Mouse (Mus musculus): ENCODE measurements around the gene Macrod2.

Gene Macrod2

GRCm38 (mm10) chr2:142232828-142233227 is 1837.7 kb downstream of the Macrod2 start:
- no peak for DNase-seq (ENCODE audit: low spot score)

- no peak for DNase-seq (ENCODE audit: low spot score)
Measured at GRCm38 (mm10) chr2:142243483-142243882, 1848.4 kb downstream of the Macrod2 start.

- DNase-seq (ENCODE audit: low spot score), result no peak
Measured at GRCm38 (mm10) chr2:142250383-142250782, 1855.3 kb downstream of the Macrod2 start.

DNA sequence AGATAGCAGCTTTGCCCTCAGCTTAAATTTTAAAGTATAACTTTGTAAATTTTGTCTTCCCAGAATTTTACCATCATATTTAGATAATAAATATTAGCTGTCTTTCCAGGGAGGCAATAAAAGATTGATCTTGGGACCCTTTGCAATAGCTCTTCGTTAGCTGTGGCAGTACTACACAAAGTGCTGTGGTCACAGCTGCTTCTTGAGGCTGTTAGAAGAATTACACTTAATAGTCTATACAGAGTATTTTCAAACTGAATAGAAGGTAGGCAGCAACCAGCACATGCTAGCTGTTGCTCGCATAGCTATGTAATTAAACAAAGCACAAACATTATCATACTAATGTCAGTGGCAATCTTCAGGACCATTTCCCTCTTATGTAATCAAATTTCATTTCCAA is 1856.4 kb downstream of the Macrod2 start:
- no peak for DNase-seq (ENCODE audit: low spot score)

GRCm38 (mm10) chr2:142253913-142254312 is 1858.8 kb downstream of the Macrod2 start:
- peak; percentile 70 for DNase-seq (ENCODE audit: low spot score)

- DNase-seq (ENCODE audit: low spot score), result no peak
Measured at GRCm38 (mm10) chr2:142254566-142254965, 1859.5 kb downstream of the Macrod2 start.

GRCm38 (mm10) chr2:142257501-142257900 is 1862.4 kb downstream of the Macrod2 start:
- no peak for DNase-seq (ENCODE audit: low spot score)

GRCm38 (mm10) chr2:142261046-142261445 is 1865.9 kb downstream of the Macrod2 start:
- no peak for DNase-seq (ENCODE audit: low spot score)

- no peak for DNase-seq (ENCODE audit: low spot score)
Measured at GRCm38 (mm10) chr2:142264697-142265096, 1869.6 kb downstream of the Macrod2 start.

DNA sequence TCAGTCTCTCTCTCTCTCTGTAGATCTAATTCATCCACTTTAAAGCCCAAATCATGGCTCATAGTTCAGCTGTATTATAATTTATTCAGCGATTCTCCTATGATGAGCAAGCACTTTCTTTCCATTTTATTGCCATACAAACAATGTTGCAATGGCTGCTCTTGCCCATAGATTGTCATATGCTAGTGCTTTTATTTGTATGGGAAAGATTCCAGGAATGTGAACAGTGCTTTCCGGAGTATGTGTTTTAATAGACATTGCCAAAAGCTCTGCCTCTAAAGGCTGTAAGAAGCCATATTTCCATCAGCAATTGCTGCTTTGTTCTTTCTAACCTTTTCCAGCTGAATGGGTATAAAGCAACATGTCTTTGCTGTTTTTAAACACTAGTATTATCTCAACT is 1872.7 kb downstream of the Macrod2 start:
- no peak for DNase-seq (ENCODE audit: low spot score)

DNA sequence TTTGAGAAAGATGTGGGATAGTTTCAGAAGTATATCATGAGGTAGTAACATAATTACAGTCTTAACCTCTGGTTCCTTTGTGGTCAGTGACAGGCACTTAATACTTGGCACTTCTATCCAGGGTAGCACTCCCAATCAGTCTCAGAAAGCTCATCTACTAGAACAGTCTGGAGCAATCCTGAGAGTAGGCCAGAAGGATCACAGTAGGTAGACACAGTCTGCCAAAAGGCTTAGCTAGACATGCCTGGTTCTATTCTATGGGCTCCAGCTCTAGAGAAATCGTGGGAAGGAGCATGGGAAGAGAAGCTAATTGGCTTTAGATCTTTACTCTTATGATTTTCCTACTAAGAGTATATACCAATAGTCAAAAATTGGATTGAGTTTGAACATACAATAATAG is 1891.7 kb downstream of the Macrod2 start:
- no peak for DNase-seq (ENCODE audit: low spot score)

DNA sequence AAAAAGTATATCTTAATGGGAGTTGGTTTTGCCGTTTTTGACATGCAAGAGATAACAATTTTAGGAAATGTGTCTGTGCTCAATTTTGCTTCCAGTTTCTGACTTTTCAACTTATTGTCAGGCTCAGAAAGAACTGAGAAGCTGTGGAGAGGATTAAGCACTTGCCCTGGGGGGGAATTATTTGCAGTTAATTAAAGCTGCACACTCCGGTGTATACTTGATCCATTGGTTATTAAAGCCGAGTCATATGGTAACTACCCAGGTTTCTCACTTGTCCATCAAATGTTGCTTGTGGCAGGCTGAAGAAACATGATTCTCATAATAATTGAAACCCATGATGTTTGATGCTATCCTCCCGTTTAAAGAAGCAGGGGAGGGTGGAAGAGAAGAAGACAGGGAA is 1899.7 kb downstream of the Macrod2 start:
- no peak for DNase-seq (ENCODE audit: low spot score)

GRCm38 (mm10) chr2:142303098-142303911 is 1908.2 kb downstream of the Macrod2 start:
- DNase-seq (ENCODE audit: low spot score), result no peak

DNA sequence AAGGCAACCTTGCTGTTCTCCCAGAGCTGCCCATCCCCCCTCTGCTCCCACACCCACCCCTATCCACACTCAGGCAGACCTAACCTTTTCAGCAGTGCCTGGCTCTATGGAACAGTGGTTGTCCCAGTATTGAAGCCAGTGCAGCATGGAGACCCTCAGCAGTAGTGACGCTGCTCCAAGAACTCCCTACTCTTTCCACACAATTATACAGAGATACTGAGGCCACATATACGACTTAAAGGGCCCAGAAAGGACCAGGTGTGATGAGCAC is 1908.7 kb downstream of the Macrod2 start:
- DNase-seq (ENCODE audit: low spot score), result no peak

DNA sequence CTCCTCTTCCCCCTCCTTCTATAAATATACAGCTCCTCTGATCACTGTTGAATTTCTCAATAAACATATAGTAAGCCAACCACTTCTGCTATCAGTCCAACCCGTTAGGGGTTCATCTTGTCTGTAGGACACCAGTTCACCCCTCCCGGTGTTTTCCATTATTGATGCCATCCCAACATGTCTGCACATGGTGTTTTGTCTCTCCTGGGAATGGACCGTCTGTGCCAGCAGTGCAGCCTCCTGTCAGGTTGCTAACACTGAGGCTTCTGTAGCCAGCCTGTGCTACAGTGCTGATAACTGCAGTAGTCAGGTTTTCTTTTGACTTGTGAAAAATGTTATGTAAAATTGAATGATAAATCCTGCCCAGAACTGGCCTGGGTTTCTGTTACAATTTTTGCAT is 1928.0 kb downstream of the Macrod2 start:
- DNase-seq (ENCODE audit: low spot score), result no peak

DNA sequence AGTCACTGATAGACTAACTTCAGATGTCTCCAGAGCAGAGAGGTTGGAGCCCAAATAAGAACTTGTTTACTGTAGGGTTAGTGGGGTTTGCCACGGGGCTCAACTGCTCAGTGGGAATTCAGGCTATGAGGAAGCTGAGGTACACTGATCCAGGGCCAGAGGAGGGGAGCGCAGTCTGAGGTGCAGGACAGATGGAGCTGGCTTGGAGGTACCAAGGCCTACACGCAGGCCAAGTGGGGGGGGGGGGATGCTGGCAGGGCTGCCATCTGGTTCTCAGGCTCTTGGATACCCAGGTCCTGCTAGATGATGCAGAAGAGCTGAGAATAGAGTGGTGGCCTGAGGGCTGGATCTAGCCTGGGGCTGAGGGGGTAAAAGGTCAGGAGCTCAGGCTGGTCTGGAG is 1931.6 kb downstream of the Macrod2 start:
- no peak for DNase-seq (ENCODE audit: low spot score)

DNA sequence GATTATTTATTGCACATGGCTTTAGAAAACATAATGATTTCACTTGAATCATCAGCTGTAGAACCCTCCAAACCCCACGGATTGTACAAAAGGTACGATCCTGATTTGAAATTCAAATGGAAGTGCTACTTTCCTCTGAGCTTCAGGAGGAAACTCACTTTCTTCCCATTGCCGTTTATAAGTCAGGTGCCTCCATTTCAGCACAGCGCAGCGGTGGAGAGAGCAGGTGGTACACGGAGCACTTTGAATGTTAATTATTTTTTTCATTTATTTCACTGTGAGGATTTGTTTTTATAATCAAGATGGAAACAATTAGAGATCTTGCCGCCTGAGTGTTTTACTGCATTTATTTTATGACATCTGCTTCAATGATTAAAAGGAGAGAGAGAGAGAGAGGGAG is 1934.7 kb downstream of the Macrod2 start:
- DNase-seq (ENCODE audit: low spot score), result no peak

- no peak for DNase-seq (ENCODE audit: low spot score)
Measured at GRCm38 (mm10) chr2:142334441-142335102, 1939.5 kb downstream of the Macrod2 start.

DNA sequence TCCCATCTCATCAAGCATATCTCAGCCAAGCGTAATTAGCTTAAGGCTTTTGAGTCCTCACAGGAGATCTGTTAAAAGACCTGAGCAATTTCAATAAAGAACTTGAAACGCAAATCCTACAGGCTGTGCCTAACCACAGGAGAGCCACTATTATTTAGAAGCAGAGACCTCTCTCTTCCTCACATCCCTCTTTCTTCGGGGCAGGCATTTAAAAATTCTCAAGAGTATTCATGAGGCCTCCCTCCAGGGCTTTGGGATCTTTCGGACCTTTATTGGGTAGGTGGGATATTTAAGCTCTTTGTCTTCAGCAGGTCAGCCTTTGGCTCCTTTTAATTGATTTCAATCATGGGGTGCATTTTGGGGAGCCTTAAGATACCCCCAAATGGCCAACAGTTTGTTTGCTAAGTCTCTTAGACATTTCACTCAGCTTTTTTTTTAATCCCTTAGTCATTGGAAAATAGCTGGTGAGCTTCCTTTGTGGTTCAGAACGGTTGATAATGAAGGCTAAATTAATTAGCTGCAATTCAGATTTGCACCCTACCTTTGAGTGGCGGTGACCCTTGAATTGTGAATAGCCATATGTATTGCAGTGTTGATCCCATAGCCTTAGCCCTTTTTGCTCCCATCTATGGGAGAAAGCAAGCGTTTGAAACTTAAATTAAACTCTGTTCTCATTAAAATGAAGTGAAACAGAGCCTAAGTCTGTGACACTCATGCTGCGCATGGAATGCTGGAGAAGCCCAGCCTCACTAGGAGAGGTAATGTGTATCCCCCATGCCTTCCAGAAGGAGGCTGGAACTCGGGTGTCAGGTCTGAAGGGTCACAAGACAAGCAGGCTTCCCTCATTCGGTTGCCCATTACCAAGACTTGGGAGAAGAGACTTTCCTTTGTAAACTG is 1940.2 kb downstream of the Macrod2 start:
- DNase-seq (ENCODE audit: low spot score), result no peak

- no peak for DNase-seq (ENCODE audit: low spot score)
Measured at GRCm38 (mm10) chr2:142344021-142344420, 1948.9 kb downstream of the Macrod2 start.

DNA sequence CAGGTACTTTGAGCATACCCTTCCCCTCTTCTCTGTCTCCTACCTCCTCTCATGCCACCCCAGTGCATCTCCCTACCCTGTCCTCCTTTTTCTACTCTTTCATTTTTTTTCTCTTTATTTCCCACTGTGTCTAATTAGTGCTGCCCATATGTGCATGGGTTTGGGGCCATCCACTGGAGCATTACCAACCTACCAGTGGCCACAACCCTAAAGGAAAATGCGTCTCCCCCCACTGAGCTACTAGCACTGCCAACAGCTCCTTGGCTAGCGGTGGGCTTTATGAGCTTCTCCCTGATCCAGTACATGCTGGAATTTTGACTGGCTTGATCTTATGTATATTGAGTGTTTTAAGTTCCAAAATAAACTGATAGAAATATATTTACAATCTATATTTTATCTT is 1949.6 kb downstream of the Macrod2 start:
- DNase-seq (ENCODE audit: low spot score), result no peak

DNA sequence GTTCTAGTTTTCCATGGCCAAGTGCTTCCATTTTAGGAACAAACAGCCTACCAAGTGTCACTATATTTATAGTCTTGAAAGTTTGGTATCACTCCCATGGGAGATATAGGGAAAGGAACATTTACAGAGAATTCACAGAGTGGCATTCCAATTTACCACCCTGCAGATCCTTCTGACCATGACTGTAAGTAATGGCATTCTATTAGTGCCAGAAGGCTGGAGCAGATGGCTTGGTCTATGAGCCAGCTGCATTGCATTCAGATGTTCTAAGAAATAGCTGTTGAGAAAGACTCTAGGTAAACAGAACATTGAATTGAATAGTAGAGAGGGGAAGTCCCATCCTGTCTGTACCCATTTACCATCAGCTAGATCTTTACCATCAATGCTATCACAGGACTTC is 1954.7 kb downstream of the Macrod2 start:
- DNase-seq (ENCODE audit: low spot score), result no peak

DNA sequence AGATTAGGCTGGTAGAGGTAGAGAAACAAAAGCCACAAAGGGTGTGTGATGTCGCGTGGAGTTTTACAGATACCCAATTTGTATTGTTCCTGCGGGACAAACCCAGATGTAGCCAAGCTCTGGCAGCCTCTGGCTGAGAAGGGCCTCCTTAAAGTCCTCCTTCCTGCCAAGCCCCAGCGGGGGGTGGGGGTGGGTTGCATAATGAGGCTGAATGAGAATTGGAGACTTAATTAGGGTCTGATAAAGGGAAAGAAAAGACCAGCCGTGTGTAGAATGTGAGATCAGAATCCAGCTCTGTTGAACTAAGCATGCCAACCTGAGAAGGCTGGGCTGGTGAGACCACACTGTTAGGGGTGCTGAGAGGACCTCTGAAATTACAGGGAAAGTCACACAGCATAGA is 1967.8 kb downstream of the Macrod2 start:
- no peak for DNase-seq (ENCODE audit: low spot score)

All from lung, postnatal 25 days (tissue).